Mouse (Mus musculus): ENCODE results near the gene Ccdc163.

- TF ChIP-seq CTCF (IDR thresholded peaks at IDR 0.05; ENCODE audit: control insufficient read depth, insufficient read depth, low read length) (no peak), POLR2A (IDR thresholded peaks at IDR 0.05; ENCODE audit: borderline replicate concordance, control insufficient read depth, low read depth, low read length) (no peak)
Measured at GRCm38 (mm10) chr4:116792453-116792852, 84.1 kb downstream of the Ccdc163 start.
